Mouse (Mus musculus): Measurements from ENCODE around the gene Cyp2t4. TPM values are rescaled to one million over a fixed set of nuclear protein-coding genes. Genes with fewer than 3 reads are reported as not detected.

Cyp2t4 gene
- polyA plus RNA-seq, 1 experiment, result not detected

DNA sequence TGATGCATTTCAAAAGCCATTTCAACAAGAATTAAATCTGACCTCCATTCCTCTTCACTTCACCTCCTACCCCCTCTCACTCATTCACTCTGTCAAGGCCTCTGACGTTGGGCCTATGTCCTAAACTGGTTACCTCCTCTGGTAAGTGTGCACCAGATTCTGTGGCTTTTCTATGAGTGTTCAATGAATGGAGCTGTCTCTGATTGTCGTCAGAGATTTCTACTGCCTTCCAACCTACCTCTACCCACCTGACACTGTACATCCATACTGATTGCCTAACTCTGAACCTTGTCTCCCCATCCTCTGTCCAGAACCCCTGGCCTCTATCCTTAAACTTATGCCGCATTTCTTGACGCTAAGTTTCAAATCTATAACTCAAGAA is 24.4 kb downstream of the Cyp2t4 start:
- H3K4me1 ChIP-seq (ENCODE audit: control insufficient read depth), result peaks cover 27% of the 10 kb centered on the region
- H3K36me3 ChIP-seq (ENCODE audit: control insufficient read depth), result peaks cover 18% of the 10 kb centered on the region

DNA sequence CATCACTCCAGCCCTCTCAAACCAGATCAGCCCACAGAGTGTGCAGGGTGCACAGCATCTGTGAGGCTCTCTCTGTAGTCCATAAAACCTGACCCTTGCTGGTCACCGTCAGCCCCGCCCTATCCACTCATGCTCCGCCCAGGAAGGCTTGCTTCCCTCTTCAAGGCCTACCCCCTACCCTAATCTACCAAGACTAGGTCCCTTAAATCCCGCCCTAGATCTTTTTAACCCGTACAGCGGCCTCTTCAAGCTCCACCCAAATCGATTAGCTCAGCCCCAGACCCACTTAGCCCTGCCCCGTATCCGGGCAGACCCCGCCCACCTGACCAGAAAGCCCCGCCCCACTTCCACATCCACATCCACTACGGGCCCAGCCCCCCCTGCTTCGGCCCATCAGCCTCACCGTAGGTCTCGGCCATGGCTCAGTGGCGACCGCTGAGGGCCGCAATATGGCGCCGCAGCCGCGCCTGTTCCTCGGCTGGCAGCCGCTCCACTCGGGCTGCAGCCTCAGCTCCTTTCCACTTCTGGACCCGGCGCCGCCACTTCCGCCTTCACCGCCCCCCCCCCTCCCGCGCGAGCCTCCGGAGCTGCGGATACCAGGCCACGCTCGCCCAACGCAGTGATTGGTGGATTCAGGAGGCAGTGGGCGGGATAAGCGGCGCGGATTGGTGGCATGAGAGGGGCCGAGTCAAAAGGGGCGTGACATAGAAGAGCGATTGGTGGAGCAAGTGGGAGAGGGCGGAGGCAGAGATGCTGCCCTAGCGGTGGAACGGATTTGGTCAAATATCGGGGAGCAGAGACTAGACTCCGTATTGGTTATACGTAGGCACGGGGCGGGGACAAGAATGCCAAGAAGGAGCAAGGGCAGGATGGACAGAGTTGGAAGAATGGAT is 25.1 kb downstream of the Cyp2t4 start, which contains the start of gene Rab4b:
Gene Rab4b, minus strand, starts transcription at position 573 of the 893 bp plus-strand sequence.
- H3K9me3 ChIP-seq (ENCODE audit: control insufficient read depth, low read length), result no peaks in the 10 kb centered on the region
- H3K27me3 ChIP-seq (ENCODE audit: control insufficient read depth), result no peaks in the 10 kb centered on the region
- H3K36me3 ChIP-seq (ENCODE audit: control insufficient read depth), result peaks cover 20% of the 10 kb centered on the region
- H3K4me3 ChIP-seq (replicated peaks), result peak within 1 kb of the TSS; percentile 86
- TF ChIP-seq TAL1 (IDR thresholded peaks at IDR 0.05; ENCODE audit: low read length), result no peak
- no peak for TF ChIP-seq GATA1 (IDR thresholded peaks at IDR 0.05; ENCODE audit: low read length)
- H3K4me1 ChIP-seq (ENCODE audit: control insufficient read depth), result peaks cover 27% of the 10 kb centered on the region

More for the DNA sequence above, 24.4 kb downstream of the Cyp2t4 start:
- Histone ChIP-seq H3K4me3 (replicated peaks) (peak overlapping the region; percentile 86), H3K9me3 (ENCODE audit: control insufficient read depth, low read length) (no peaks in the 10 kb centered on the region), H3K27me3 (ENCODE audit: control insufficient read depth) (no peaks in the 10 kb centered on the region)
- TF ChIP-seq TAL1 (IDR thresholded peaks at IDR 0.05; ENCODE audit: low read length) (no peak), GATA1 (IDR thresholded peaks at IDR 0.05; ENCODE audit: low read length) (no peak)

DNA sequence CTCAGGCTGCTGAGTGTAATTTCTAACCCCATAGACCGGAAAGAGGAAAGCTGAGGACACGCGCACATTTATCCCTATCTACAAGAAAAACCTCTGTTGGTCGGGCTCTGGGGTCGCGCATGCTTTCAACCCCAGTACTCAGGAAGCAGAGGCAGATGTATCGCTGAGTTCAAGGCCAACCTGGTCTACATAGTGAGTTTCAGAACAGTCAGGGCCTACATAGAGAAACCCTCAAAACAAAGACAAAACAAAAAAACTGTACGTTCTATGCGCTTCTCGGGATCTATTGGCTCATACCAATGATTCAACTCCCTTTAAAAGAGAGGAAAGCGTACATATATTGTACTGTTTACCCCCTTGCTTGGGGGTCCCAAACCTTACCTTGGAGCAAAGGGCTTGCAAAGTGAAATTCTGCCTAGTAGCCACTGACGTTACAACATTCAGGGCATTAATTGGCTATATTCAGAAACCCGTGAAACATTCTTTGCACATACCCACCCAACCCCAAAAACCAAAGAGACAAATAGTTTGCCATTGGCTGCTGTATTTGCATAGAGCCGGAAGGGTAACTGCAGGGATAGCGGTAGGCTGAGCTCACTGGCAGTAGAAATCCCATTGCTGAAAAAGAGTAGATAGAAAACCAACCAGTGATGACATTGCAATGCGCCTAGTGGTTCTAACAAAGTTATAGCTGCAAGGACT is 25.9 kb downstream of the Cyp2t4 start:
- Histone ChIP-seq H3K27me3 (ENCODE audit: control insufficient read depth) (no peaks in the 10 kb centered on the region), H3K4me1 (ENCODE audit: control insufficient read depth) (peaks cover 22% of the 10 kb centered on the region), H3K4me3 (replicated peaks) (peak overlapping the region; percentile 86), H3K9me3 (ENCODE audit: control insufficient read depth, low read length) (no peaks in the 10 kb centered on the region), H3K36me3 (ENCODE audit: control insufficient read depth) (peaks cover 16% of the 10 kb centered on the region)
- TF ChIP-seq GATA1 (IDR thresholded peaks at IDR 0.05; ENCODE audit: low read length) (no peak), TAL1 (IDR thresholded peaks at IDR 0.05; ENCODE audit: low read length) (no peak)

DNA sequence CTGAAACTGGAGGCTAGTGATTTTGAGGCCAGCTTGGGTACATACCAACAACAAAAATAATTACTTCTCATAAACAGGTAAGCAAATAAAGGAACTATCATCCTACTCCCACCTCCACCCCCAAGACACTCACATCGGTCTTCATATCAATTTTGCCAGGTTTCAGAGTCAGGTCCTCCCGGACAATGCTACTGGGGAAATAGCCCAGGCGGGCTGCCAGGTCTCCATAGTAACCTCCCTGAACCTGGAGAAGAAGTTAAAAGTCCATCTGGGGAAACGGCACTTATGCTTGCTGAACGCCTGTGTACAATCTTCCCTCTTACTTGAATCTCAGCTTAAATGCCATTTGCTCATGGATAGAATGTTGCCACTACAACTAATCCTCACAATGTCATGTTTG is 26.5 kb downstream of the Cyp2t4 start:
- Histone ChIP-seq H3K9me3 (ENCODE audit: control insufficient read depth, low read length) (no peaks in the 10 kb centered on the region), H3K36me3 (ENCODE audit: control insufficient read depth) (peaks cover 17% of the 10 kb centered on the region), H3K4me3 (replicated peaks) (no peak overlapping the region), H3K4me1 (ENCODE audit: control insufficient read depth) (peaks cover 21% of the 10 kb centered on the region), H3K27me3 (ENCODE audit: control insufficient read depth) (no peaks in the 10 kb centered on the region)
- no peak for TF ChIP-seq TAL1 (IDR thresholded peaks at IDR 0.05; ENCODE audit: low read length)
- TF ChIP-seq GATA1 (IDR thresholded peaks at IDR 0.05; ENCODE audit: low read length), result no peak

DNA sequence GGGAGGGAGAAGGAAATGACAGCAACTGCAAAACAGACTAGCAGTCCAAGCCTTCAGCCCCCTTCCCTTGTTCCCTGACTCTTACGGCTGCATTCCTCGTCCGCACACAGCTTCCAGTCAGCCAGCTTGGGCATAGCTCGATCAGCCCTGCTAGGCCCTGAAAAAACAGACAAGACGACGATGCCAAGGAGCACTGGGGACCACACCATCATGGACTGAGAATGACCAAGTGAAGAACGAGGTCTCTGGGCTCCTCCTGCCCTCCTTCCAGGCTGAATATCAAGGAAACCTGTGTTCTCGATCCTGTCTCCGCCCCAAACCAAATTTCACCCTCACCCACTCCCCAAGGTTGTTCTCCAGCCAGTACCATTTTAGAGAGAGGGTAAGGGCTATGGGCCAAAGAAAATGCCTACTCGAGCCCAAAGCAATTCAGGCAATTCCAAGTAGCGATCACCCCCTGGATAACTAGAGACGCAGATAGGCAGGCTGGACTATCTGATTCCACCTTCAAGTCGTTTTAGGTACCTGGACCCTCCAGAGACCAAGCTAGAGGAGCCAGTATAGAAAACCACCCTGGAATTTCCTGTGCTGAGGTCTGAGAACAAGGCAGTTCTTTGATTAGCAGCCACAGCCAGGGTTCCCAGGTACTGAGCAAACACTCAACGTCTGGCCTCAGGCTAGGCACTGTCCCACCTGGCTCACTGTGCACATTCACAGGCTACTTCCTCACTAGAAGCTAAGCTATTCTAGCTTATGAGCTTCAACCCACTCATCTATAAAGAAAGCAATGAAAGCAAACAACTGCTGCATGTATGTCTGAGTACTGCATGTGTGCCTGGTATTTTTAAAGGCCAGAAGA is 27.6 kb downstream of the Cyp2t4 start, which contains the start of the genes Gm21983 and Mia:
Gene Gm21983, minus strand, starts transcription at position 250 of the 859 bp plus-strand sequence.
Gene Mia, minus strand, starts transcription at position 321 of the 859 bp plus-strand sequence.
- H3K36me3 ChIP-seq (ENCODE audit: control insufficient read depth), result peaks cover 24% of the 10 kb centered on the region
- H3K9me3 ChIP-seq (ENCODE audit: control insufficient read depth, low read length), result no peaks in the 10 kb centered on the region
- H3K4me3 ChIP-seq (replicated peaks), result no peak within 1 kb of the TSS
- H3K4me1 ChIP-seq (ENCODE audit: control insufficient read depth), result peaks cover 21% of the 10 kb centered on the region
- no peaks in the 10 kb centered on the region for H3K27me3 ChIP-seq (ENCODE audit: control insufficient read depth)
- TF ChIP-seq TAL1 (IDR thresholded peaks at IDR 0.05; ENCODE audit: low read length) (no peak), GATA1 (IDR thresholded peaks at IDR 0.05; ENCODE audit: low read length) (no peak)

DNA sequence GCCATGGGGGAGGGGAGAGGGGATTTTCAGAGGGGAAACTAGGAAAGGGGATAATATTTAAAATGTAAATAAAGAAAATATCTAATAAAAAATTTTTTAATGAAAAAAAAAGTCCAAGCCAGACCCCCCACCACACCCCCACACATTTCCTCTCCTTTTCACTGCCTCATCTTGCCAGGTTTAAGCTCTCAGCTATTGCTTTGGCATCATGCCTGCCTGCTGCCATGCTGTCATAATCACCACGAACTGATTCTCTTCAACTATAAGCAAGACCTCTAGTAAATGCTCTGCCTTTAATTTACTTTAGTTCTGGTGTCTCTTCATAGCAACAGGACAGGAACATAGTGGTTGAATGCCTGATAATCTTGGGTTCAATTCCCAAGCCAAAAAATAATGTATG is 29.0 kb downstream of the Cyp2t4 start:
- Histone ChIP-seq H3K9me3 (ENCODE audit: control insufficient read depth, low read length) (no peaks in the 10 kb centered on the region), H3K4me3 (replicated peaks) (no peak overlapping the region), H3K36me3 (ENCODE audit: control insufficient read depth) (peaks cover 38% of the 10 kb centered on the region), H3K4me1 (ENCODE audit: control insufficient read depth) (peaks cover 21% of the 10 kb centered on the region), H3K27me3 (ENCODE audit: control insufficient read depth) (no peaks in the 10 kb centered on the region)
- TF ChIP-seq TAL1 (IDR thresholded peaks at IDR 0.05; ENCODE audit: low read length) (no peak), GATA1 (IDR thresholded peaks at IDR 0.05; ENCODE audit: low read length) (no peak)

DNA sequence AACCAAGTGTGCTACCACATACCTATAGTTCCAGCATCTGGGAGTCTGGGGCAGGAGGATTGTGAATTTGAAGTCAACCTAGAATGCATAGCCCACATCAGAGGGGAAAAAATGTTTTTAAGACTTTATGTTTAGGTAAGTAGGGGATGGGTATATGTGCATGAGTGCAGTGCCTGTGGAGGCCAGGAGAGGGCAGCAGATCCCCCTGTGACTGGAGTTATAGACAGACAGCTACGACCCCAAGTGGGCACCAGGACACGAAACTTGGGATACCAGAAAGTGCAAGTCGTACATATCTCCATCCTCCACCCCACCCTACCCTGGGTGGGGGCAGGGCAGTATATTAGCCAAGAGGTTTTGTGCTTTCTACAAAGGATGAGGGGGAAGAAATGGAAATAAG is 31.4 kb downstream of the Cyp2t4 start:
- TF ChIP-seq GATA1 (IDR thresholded peaks at IDR 0.05; ENCODE audit: low read length), result no peak
- no peak for TF ChIP-seq TAL1 (IDR thresholded peaks at IDR 0.05; ENCODE audit: low read length)
- Histone ChIP-seq H3K9me3 (ENCODE audit: control insufficient read depth, low read length) (peaks cover 3% of the 10 kb centered on the region), H3K4me3 (replicated peaks) (no peak overlapping the region), H3K27me3 (ENCODE audit: control insufficient read depth) (no peaks in the 10 kb centered on the region), H3K4me1 (ENCODE audit: control insufficient read depth) (peaks cover 3% of the 10 kb centered on the region), H3K36me3 (ENCODE audit: control insufficient read depth) (peaks cover 62% of the 10 kb centered on the region)

DNA sequence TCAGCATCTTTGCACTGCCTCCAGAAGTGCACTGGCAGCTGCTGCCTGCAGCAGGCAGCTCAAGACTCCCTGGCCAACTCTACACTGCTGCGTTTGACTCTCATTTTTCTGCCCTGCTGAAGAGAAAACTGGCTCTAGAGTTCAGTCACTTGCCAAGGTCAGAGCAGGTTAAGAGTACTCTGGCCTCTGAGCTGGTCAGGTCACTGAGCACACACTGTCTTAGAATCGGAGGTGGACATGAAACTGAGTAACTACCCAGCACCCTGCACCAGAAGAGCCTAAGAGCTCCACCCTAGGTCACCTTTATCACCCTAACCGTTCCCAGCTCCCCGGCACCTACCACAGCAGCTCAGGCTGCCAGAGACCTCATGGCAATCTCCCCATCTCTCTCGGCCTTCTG is 32.5 kb downstream of the Cyp2t4 start:
- Histone ChIP-seq H3K4me3 (replicated peaks) (no peak overlapping the region), H3K27me3 (ENCODE audit: control insufficient read depth) (no peaks in the 10 kb centered on the region), H3K36me3 (ENCODE audit: control insufficient read depth) (peaks cover 73% of the 10 kb centered on the region), H3K4me1 (ENCODE audit: control insufficient read depth) (peaks cover 1% of the 10 kb centered on the region), H3K9me3 (ENCODE audit: control insufficient read depth, low read length) (peaks cover 3% of the 10 kb centered on the region)
- no peak for TF ChIP-seq GATA1 (IDR thresholded peaks at IDR 0.05; ENCODE audit: low read length)
- TF ChIP-seq TAL1 (IDR thresholded peaks at IDR 0.05; ENCODE audit: low read length), result no peak

Measured in erythroblast, embryonic 14.5 days (primary cell).